Mouse (Mus musculus) brain, embryonic 14.5 days (tissue): ENCODE measurements around the gene Themis2. TPM values are rescaled to one million over a fixed set of nuclear protein-coding genes. Genes with fewer than 3 reads are reported as not detected.
"Not testable (repeated sequence)": the region's sequence is repeated elsewhere in the genome, so short reads cannot be mapped to it uniquely, and the experiment has no call there.

Source experiments
- DNase-seq: peaks from one replicate; pipeline ENCODE4 v3.0.0-alpha.2; 2011; ENCODE audit warnings: low read depth
- CTCF ChIP-seq: fragments of 200-500 bp; IDR thresholded peaks from 2 replicates; pipeline ENCODE4 v1.5.1; 2012; ENCODE audit warnings: inconsistent platforms, mild to moderate bottlenecking, moderate library complexity, borderline replicate concordance; ENCODE audit not compliant: insufficient read depth, insufficient read length; ENCODE audit errors: extremely low read depth
- POLR2A ChIP-seq: fragments of 200-500 bp; IDR thresholded peaks from 2 replicates; pipeline ENCODE4 v1.6.1; 2012; ENCODE audit warnings: mild to moderate bottlenecking, inconsistent platforms, borderline replicate concordance; ENCODE audit not compliant: poor library complexity, insufficient read depth, insufficient read length, severe bottlenecking; ENCODE audit errors: extremely low read depth
- polyA plus RNA-seq: library from polyadenylated mRNA; depleted of rRNA; stranded (reverse); fragments of >200 nt; gene quantifications from 2 replicates; pipeline ENCODE4 v1.2.3, GENCODE M21; 2012; rRNA removed

Gene Themis2
- polyA plus RNA-seq, 1 experiment: 0.90 TPM

DNA sequence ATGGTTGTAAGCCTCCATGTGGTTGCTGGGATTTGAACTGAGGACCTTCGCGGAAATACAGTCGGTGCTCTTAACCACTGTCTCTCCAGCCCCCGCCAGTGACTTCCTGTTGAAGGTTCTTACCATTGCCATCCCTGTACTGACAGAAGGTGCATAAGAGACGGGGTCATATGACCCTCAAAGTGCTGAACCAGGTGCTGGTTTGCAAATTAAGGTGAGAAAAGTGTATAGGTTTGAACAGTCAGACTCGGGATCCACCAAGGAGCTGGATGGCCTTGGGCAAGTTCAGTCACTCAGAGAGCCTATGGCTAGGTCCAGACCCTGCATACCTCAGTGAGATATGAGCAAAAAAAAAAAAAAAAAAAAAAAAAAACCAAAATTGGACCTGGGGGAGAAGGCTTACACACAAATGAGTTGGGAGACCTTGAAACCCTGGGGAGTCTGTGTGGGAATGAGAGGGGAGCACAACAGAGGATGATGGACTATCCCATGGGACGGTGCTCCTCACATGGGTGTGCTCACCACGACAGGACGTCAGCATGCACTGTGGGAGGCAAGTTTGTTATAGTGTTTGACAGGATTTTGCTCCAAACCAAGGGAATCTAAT, 49.2 kb downstream of the Themis2 start:
- no peak for TF ChIP-seq POLR2A
- DNase-seq: no peak

DNA sequence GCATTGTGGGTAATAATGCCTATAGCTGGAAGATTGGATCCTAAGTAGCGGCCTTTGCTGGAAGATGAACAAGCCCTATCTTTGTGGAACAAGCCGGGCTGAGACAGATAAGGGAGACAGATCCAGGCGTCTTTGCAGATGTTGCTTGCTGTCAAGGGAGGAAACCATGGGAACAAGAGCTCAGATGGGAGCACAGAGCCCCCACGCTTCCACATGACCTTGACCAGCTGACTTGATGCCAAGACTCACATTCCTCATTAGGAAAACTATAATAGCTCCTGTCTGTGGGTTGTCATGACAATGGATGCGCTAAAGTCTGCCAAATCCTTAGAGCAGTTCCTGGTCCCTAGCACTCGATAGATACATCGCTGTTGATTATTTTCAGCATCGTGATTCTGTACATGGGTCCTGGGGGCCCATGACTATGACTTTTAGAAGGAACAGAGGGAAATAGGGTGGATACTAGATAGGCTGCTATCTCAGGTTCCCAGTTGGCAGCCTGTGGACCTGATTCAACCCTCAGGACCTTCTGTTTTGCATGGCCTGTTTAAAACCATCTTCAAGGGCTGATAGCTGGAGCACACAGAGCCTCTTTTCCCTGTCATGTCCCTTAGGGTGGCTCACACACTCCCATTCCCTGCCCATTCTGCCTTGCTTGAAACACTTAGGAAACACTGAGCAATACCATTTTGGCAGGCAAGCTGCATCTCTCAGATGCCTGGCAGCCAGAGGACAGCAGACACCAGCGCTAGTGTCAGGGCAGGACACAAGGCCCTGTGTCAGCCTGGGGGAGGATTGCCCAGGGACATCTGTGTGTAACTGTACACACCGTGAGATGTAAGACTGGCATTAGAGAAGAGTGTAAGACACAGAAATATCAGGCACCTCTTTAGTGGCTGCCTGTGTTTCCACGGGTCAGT, 51.9 kb downstream of the Themis2 start:
- peak; percentile 70 for DNase-seq
- TF ChIP-seq POLR2A (no peak), CTCF (no peak)

DNA sequence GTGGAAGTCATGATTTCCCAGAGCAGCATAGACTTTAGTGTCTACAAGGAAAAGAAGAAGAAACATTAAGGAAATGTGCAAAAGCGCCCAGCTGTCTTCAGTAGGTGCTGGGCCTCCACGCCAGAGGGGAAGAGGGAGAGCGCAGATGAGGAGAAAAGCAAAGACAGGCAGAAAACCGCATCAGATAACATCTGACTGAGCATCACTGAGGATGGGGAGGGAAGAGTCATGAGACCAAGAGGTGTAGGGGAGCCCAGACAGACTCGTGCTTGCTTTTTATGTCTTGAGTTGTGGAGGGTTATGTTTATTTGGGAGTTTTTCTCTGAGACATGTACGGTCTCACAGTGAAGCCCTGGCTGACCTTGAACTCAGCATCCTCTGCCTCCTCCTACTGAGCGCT, 54.7 kb downstream of the Themis2 start:
- no peak for DNase-seq
- TF ChIP-seq CTCF: no peak
- TF ChIP-seq POLR2A: no peak

DNA sequence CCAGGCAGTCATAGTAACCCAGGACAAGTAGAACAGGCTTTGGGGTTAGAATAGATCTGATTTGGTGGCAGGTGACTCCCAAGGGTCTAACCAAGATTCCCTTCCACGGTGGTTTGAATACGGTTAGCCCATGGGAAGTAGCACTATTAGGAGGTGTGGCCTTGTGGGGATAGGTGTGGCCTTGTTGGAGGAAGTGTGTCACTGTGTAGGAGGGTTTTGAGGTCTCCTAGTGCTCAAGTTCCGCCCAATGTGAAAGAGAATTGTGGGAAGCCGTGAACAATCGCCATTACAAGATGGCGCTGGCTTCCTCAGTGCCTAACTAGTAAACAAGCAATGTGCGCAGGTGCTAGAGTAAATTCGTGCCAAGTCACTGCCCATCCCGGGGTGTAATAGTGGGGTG, 59.0 kb downstream of the Themis2 start:
- not testable (repeated sequence) for DNase-seq

DNA sequence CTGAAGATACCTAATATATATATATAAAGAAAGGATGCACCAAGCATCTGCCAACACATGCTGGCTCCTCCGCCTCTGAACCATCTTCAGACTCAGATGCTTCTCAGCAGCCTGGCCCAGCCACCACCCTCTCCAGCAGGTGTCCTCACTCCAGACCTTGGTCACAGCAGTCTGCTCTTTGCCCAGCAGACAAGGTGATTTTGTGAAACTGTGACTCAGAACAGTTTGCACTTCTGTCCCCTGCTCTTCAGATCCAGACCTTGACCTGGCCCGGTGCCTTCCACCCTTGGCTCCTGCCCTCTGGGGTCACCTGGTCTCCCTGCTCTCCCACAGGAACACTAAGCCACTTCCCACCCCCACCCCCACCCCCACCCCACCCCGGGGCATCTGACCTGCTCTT, 60.3 kb downstream of the Themis2 start:
- no peak for DNase-seq
- TF ChIP-seq POLR2A: no peak

DNA sequence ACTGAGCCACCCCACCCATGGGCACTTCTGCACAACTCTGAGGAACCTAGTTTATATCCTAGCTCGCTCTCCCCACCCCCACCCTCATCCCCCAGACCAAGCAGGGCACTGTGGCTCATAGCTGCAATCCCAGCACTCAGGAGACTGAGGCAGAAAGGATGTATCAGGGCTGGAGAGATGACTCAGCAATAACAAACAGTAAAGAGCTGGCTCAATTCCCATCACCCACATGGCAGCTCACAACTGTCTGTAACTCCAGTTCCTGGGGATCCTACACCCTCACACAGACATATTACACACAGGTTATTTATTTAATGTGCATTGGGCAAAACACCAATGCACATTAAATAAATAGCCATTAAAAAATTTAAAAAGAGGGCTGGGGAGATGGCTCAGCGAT, 60.8 kb downstream of the Themis2 start:
- DNase-seq: no peak
- TF ChIP-seq CTCF (no peak), POLR2A (no peak)

DNA sequence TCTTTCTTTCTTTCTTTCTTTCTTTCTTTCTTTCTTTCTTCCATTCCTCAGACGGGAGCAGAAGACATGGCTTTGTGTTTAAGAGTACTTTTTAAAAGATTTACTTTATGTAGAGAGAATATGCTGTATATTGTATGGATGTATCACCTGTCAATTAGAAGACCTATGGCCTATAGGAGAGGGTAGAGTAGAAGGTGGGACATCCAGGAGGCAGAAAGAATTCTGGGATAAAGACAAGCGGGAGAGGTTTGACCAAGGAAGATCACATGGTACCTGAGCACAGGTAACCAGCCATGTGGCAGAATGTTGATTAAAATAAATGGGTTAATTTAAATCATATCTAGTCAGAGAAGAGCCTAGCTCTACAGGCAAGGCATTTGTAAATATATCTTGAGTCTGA, 61.4 kb downstream of the Themis2 start:
- DNase-seq: no peak
- TF ChIP-seq POLR2A: no peak
- TF ChIP-seq CTCF: no peak

DNA sequence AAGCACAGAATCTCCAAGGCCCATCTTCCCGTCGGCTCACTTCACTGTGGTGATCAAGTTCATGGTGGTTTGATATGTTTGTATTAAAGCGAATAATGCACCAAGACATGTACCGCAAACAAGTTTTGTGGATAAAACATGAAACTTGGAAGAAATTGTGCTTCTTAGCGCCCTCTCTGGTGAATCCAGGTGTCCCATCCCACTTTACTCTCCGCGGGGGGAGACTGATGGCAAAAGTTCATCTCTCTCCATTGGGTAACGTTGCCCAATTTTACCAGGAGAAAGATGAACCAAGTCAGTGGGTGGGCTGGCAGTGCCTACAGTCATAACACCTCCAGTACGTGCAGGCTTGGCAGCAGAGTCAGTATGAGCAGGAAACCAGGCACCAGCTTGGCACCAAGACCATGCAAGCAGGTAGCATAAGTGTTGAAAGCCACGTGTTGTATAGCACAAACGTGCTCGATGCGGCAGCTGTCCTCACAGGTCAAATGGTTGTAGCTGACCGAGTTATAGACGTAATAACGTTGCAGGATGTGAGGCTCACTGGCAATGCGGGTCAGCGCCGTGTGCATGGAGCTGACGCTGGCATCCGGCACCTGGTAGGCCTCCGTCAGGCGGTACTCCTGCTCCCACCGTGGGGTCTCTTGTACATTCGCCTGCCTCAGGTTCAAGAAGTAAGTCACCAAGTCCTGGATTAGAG, 63.0 kb downstream of the Themis2 start:
- no peak for DNase-seq

DNA sequence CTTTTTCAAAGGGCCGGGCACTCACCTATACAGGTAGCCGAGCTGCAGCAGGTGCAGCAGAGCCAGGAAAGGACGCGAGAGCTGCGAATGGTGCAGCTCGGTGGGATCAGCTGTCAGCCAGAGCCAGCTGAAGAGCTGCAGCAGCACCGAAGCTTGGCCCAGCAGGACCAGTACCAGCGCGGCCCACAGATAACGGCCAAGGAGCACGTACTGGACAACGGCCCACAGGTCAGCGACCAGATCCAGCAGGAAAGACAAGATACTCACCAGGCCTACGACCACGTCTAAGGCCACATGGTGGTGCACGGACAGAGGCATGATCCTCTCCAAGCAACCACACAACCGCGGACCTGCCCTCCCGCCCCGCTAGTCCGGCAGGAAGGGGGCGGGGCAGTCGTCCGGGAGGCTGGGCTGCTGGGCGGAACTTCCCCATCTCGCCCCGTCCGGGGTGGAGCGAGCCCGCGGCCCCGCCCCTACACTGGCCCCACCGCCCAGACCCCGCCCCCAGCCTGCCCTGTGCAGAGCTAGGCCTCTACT, 64.0 kb downstream of the Themis2 start, which contains the start of gene Xkr8:
Xkr8 (minus strand) TSS at position 399 of the 537 bp plus-strand sequence.
- TF ChIP-seq CTCF (no peak), POLR2A (no peak; the same call in 1 of the 2 replicates)
- DNase-seq: peak; percentile 88

More for the DNA sequence above, 63.0 kb downstream of the Themis2 start:
- TF ChIP-seq CTCF: no peak
- TF ChIP-seq POLR2A: no peak

Other genes starting within 250 kb of the Themis2 start
- gene Ptafr, start 232.3 kb downstream of the Themis2 start, polyA plus RNA-seq: 0.38 and 0.68 TPM in 2 replicates
- 28.6 and 29.6 TPM in 2 replicates for gene Eya3, start 157.4 kb downstream of the Themis2 start, polyA plus RNA-seq
- 6.6 and 7.1 TPM in 2 replicates for gene Xkr8, start 63.8 kb downstream of the Themis2 start, polyA plus RNA-seq
- 0.78 and 1.1 TPM in 2 replicates for gene Smpdl3b, start 39.1 kb downstream of the Themis2 start, polyA plus RNA-seq
- gene Rpa2, start 28.1 kb downstream of the Themis2 start, polyA plus RNA-seq: 29.6 and 46.6 TPM in 2 replicates
- gene Ppp1r8, start 46.8 kb upstream of the Themis2 start, polyA plus RNA-seq: 91.3 and 110 TPM in 2 replicates
- gene Stx12, start 88.1 kb upstream of the Themis2 start, polyA plus RNA-seq: 118 and 121 TPM in 2 replicates
- 19.8 and 20.3 TPM in 2 replicates for gene Fam76a, start 126.2 kb upstream of the Themis2 start, polyA plus RNA-seq
- gene Fgr, start 177.7 kb upstream of the Themis2 start, polyA plus RNA-seq: 0.09 and 0.15 TPM in 2 replicates
- 20.9 and 43.2 TPM in 2 replicates for gene Ahdc1, start 214.9 kb upstream of the Themis2 start, polyA plus RNA-seq